Mouse (Mus musculus): ENCODE results near the gene Efl1. TPM values are rescaled to one million over a fixed set of nuclear protein-coding genes. Genes with fewer than 3 reads are reported as not detected.
"Not testable (repeated sequence)": the region's sequence is repeated elsewhere in the genome, so short reads cannot be mapped to it uniquely, and the experiment has no call there.

Gene Efl1
- polyA plus RNA-seq, 1 experiment from 2014 or later, result 24.8 TPM

- Histone ChIP-seq H3K9ac (replicated peaks; ENCODE audit: low read length) (no peak overlapping the region), H3K27ac (replicated peaks; ENCODE audit: low read depth, low read length) (no peak overlapping the region), H3K4me3 (replicated peaks; ENCODE audit: low read depth, low read length) (no peak overlapping the region), H3K27me3 (ENCODE audit: control insufficient read depth, insufficient read depth, low read length) (no peaks in the 10 kb centered on the region), H3K9me3 (ENCODE audit: control insufficient read depth, low read length) (no peaks in the 10 kb centered on the region), H3K36me3 (ENCODE audit: control insufficient read depth, insufficient read depth, low read length) (0 out of 2 replicates have a peak, but pooled peaks cover 2% of the 10 kb centered on the region), H3K4me2 (ENCODE audit: low read length) (no peak overlapping the region), H3K4me1 (ENCODE audit: control insufficient read depth, insufficient read depth, low read length) (0 out of 2 replicates have a peak, but pooled peaks cover 10% of the 10 kb centered on the region)
- DNase-seq (no peak), ATAC-seq (ENCODE audit: low FRiP score, low TSS enrichment) (no peak)
- 69% methylated on average over 7 of the region's 7 CpGs for WGBS
These were observed 74.9 kb downstream of the Efl1 start for GRCm38 (mm10) chr7:82723151-82723871.

GRCm38 (mm10) chr7:82724491-82724890 lies 76.1 kb downstream of the Efl1 start:
- WGBS, result 22% methylated on average over 3 of the region's 3 CpGs
- no peak for DNase-seq
- Histone ChIP-seq H3K27me3 (ENCODE audit: control insufficient read depth, insufficient read depth, low read length) (no peaks in the 10 kb centered on the region), H3K9me3 (ENCODE audit: control insufficient read depth, low read length) (no peaks in the 10 kb centered on the region), H3K4me2 (ENCODE audit: low read length) (no peak overlapping the region), H3K36me3 (ENCODE audit: control insufficient read depth, insufficient read depth, low read length) (0 out of 2 replicates have a peak, but pooled peaks cover 2% of the 10 kb centered on the region), H3K4me1 (ENCODE audit: control insufficient read depth, insufficient read depth, low read length) (0 out of 2 replicates have a peak, but pooled peaks cover 10% of the 10 kb centered on the region), H3K9ac (replicated peaks; ENCODE audit: low read length) (no peak overlapping the region), H3K27ac (replicated peaks; ENCODE audit: low read depth, low read length) (no peak overlapping the region), H3K4me3 (replicated peaks; ENCODE audit: low read depth, low read length) (no peak overlapping the region)
- no peak for ATAC-seq (ENCODE audit: low FRiP score, low TSS enrichment)

GRCm38 (mm10) chr7:82725006-82725636 lies 76.7 kb downstream of the Efl1 start:
- Histone ChIP-seq H3K9me3 (ENCODE audit: control insufficient read depth, low read length) (no peaks in the 10 kb centered on the region), H3K36me3 (ENCODE audit: control insufficient read depth, insufficient read depth, low read length) (0 out of 2 replicates have a peak, but pooled peaks cover 2% of the 10 kb centered on the region), H3K4me1 (ENCODE audit: control insufficient read depth, insufficient read depth, low read length) (0 out of 2 replicates have a peak, but pooled peaks cover 6% of the 10 kb centered on the region), H3K4me3 (replicated peaks; ENCODE audit: low read depth, low read length) (no peak overlapping the region), H3K9ac (replicated peaks; ENCODE audit: low read length) (no peak overlapping the region), H3K27ac (replicated peaks; ENCODE audit: low read depth, low read length) (no peak overlapping the region), H3K4me2 (ENCODE audit: low read length) (no peak overlapping the region), H3K27me3 (ENCODE audit: control insufficient read depth, insufficient read depth, low read length) (no peaks in the 10 kb centered on the region)
- no peak for DNase-seq
- WGBS, result 29% methylated on average over 5 of the region's 5 CpGs
- no peak; the same call in 1 of the 2 replicates for ATAC-seq (ENCODE audit: low FRiP score, low TSS enrichment)

GRCm38 (mm10) chr7:82725741-82726450 lies 77.5 kb downstream of the Efl1 start:
- WGBS, result 61% methylated on average over 14 of the region's 14 CpGs
- no peak for DNase-seq
- no peak overlapping the region for H3K4me3 ChIP-seq (replicated peaks; ENCODE audit: low read depth, low read length)

GRCm38 (mm10) chr7:82727066-82727465 lies 78.7 kb downstream of the Efl1 start:
- Histone ChIP-seq H3K27me3 (ENCODE audit: control insufficient read depth, insufficient read depth, low read length) (no peaks in the 10 kb centered on the region), H3K36me3 (ENCODE audit: control insufficient read depth, insufficient read depth, low read length) (0 out of 2 replicates have a peak, but pooled peaks cover 2% of the 10 kb centered on the region), H3K9me3 (ENCODE audit: control insufficient read depth, low read length) (no peaks in the 10 kb centered on the region), H3K9ac (replicated peaks; ENCODE audit: low read length) (no peak overlapping the region), H3K4me2 (ENCODE audit: low read length) (no peak overlapping the region), H3K27ac (replicated peaks; ENCODE audit: low read depth, low read length) (no peak overlapping the region), H3K4me3 (replicated peaks; ENCODE audit: low read depth, low read length) (no peak overlapping the region), H3K4me1 (ENCODE audit: control insufficient read depth, insufficient read depth, low read length) (0 out of 2 replicates have a peak, but pooled peaks cover 6% of the 10 kb centered on the region)
- no peak for DNase-seq
- WGBS, result 40% methylated on average over 5 of the region's 5 CpGs
- ATAC-seq (ENCODE audit: low FRiP score, low TSS enrichment), result no peak

More at GRCm38 (mm10) chr7:82725741-82726450, 77.5 kb downstream of the Efl1 start:
- no peaks in the 10 kb centered on the region for H3K9me3 ChIP-seq (ENCODE audit: control insufficient read depth, low read length)
- 0 out of 2 replicates have a peak, but pooled peaks cover 2% of the 10 kb centered on the region for H3K36me3 ChIP-seq (ENCODE audit: control insufficient read depth, insufficient read depth, low read length)
- 0 out of 2 replicates have a peak, but pooled peaks cover 6% of the 10 kb centered on the region for H3K4me1 ChIP-seq (ENCODE audit: control insufficient read depth, insufficient read depth, low read length)
- H3K27ac ChIP-seq (replicated peaks; ENCODE audit: low read depth, low read length), result no peak overlapping the region
- no peaks in the 10 kb centered on the region for H3K27me3 ChIP-seq (ENCODE audit: control insufficient read depth, insufficient read depth, low read length)
- no peak overlapping the region for H3K9ac ChIP-seq (replicated peaks; ENCODE audit: low read length)
- ATAC-seq (ENCODE audit: low FRiP score, low TSS enrichment), result no peak
- H3K4me2 ChIP-seq (ENCODE audit: low read length), result no peak overlapping the region

GRCm38 (mm10) chr7:82729009-82729408 lies 80.6 kb downstream of the Efl1 start:
- H3K4me1 ChIP-seq (ENCODE audit: control insufficient read depth, insufficient read depth, low read length); H3K9me3 ChIP-seq (ENCODE audit: control insufficient read depth, low read length); H3K27me3 ChIP-seq (ENCODE audit: control insufficient read depth, insufficient read depth, low read length); H3K4me2 ChIP-seq (ENCODE audit: low read length); H3K9ac ChIP-seq (replicated peaks; ENCODE audit: low read length); ATAC-seq (ENCODE audit: low FRiP score, low TSS enrichment); H3K4me3 ChIP-seq (replicated peaks; ENCODE audit: low read depth, low read length); H3K36me3 ChIP-seq (ENCODE audit: control insufficient read depth, insufficient read depth, low read length); DNase-seq; H3K27ac ChIP-seq (replicated peaks; ENCODE audit: low read depth, low read length): not testable (repeated sequence)
- WGBS, result 89% methylated on average over 6 of the region's 8 CpGs

- no peak for DNase-seq
- ATAC-seq (ENCODE audit: low FRiP score, low TSS enrichment), result no peak
- 89% methylated on average over 5 of the region's 5 CpGs for WGBS
These were observed 84.7 kb downstream of the Efl1 start for GRCm38 (mm10) chr7:82733118-82733517.

GRCm38 (mm10) chr7:82733995-82734394 lies 85.6 kb downstream of the Efl1 start:
- no peaks in the 10 kb centered on the region for H3K4me1 ChIP-seq (ENCODE audit: control insufficient read depth, insufficient read depth, low read length)
- H3K9me3 ChIP-seq (ENCODE audit: control insufficient read depth, low read length), result no peaks in the 10 kb centered on the region
- no peak overlapping the region for H3K9ac ChIP-seq (replicated peaks; ENCODE audit: low read length)
- no peak overlapping the region for H3K4me3 ChIP-seq (replicated peaks; ENCODE audit: low read depth, low read length)
- H3K27ac ChIP-seq (replicated peaks; ENCODE audit: low read depth, low read length), result no peak overlapping the region
- H3K4me2 ChIP-seq (ENCODE audit: low read length), result no peak overlapping the region
- no peaks in the 10 kb centered on the region for H3K27me3 ChIP-seq (ENCODE audit: control insufficient read depth, insufficient read depth, low read length)
- ATAC-seq (ENCODE audit: low FRiP score, low TSS enrichment) (no peak), DNase-seq (no peak)
- WGBS, result 91% methylated on average over 6 of the region's 6 CpGs
- no peaks in the 10 kb centered on the region for H3K36me3 ChIP-seq (ENCODE audit: control insufficient read depth, insufficient read depth, low read length)

More at GRCm38 (mm10) chr7:82733118-82733517, 84.7 kb downstream of the Efl1 start:
- no peak overlapping the region for H3K4me2 ChIP-seq (ENCODE audit: low read length)
- no peaks in the 10 kb centered on the region for H3K36me3 ChIP-seq (ENCODE audit: control insufficient read depth, insufficient read depth, low read length)
- H3K9me3 ChIP-seq (ENCODE audit: control insufficient read depth, low read length), result no peaks in the 10 kb centered on the region
- no peak overlapping the region for H3K27ac ChIP-seq (replicated peaks; ENCODE audit: low read depth, low read length)
- H3K9ac ChIP-seq (replicated peaks; ENCODE audit: low read length), result no peak overlapping the region
- H3K4me1 ChIP-seq (ENCODE audit: control insufficient read depth, insufficient read depth, low read length), result no peaks in the 10 kb centered on the region
- no peak overlapping the region for H3K4me3 ChIP-seq (replicated peaks; ENCODE audit: low read depth, low read length)
- H3K27me3 ChIP-seq (ENCODE audit: control insufficient read depth, insufficient read depth, low read length), result no peaks in the 10 kb centered on the region

Data from midbrain, embryonic 14.5 days (tissue).